Mouse (Mus musculus) cerebellum, postnatal 14 days (tissue): ENCODE data around the gene Per3.

ENCODE experiments used
- DNase-seq, 2 experiments: peaks; one replicate each; pipeline ENCODE4 v3.0.0; 2021; ENCODE audit warnings: mixed read lengths in 2 of 2

The Per3 gene

GRCm38 (mm10) chr4:150956369-150957105, 87.9 kb downstream of the Per3 start:
- DNase-seq = peak; percentile 25 to 37
